Mouse (Mus musculus) olfactory bulb, adult 2 months (tissue): ENCODE measurements at regions not wholly inside any gene's neighbourhood (a gene's known extent, or its start where the extent isn't known, plus 50 kb on each side); places are given as distances from the start of the nearest gene placed in this dataset.

ENCODE experiments used
- CTCF ChIP-seq: fragments of 200-500 bp; IDR thresholded peaks from 2 replicates; pipeline ENCODE4 v1.5.1; 2012; ENCODE audit warnings: low read depth, mild to moderate bottlenecking, low read length, moderate library complexity; ENCODE audit not compliant: insufficient read depth
- POLR2A ChIP-seq: fragments of 200-500 bp; IDR thresholded peaks from 2 replicates; pipeline ENCODE4 v1.6.1; 2012; ENCODE audit warnings: mild to moderate bottlenecking, low read depth, low read length, moderate library complexity; ENCODE audit not compliant: insufficient read depth

DNA sequence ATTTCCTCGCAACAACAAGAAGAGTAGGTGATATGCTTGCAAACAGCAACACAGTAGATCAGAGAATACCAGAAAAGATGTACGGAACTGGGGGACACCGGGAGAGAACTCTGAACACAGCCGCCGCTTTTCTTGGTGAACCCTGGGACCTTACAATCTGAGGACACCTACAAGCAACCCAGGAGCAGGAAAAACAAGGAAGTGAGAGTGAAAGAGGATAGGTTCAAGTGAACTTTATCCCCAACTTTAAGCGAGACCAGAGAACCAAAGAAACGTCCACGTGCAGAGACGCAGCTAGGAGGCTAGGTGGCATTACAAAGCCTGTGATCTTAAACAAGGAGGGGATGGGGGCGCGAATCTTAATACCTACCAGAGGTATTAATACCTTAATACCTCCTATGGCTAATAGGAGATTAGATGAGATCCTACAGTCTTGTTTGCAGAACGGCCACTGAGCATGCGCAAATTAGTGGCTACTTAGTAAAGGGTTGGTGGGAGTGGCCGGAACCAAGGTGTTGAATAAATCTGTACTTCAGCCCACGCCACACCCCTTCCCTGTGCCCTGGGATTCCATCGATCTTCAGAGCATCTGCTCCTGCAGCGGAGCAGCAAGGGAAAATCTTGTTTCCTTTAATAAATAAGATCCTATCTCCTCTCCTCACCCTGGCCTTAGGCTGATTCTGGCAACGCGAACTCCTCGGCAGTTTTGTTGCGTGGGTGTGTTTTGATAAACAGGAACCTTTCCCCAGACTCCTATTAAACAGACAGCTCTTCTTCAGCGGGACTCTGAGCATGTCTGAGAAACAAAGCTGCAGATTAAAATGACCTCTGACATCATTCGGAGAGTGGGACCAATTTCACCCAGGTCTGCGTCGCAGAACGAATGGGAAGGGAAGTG, 64.6 kb upstream of the Cdh5 start:
- TF ChIP-seq CTCF (no peak), POLR2A (no peak)
